Mouse (Mus musculus) E14TG2a.4 (cell line): Measurements from ENCODE around the gene Efcab8.
"Not testable (repeated sequence)": the region's sequence is repeated elsewhere in the genome, so short reads cannot be mapped to it uniquely, and the experiment has no call there.

Source experiments
- H3K27me3 ChIP-seq: 2 replicates; pipeline ENCODE4 v1.6.1; 2014; ENCODE audit warnings: low read length, control low read depth; ENCODE audit not compliant: insufficient read depth
- H3K36me3 ChIP-seq: 2 replicates; pipeline ENCODE4 v1.6.1; 2014; ENCODE audit warnings: low read length, control low read depth; ENCODE audit not compliant: insufficient read depth
- H3K4me1 ChIP-seq: replicated peaks from 2 replicates; pipeline ENCODE4 v1.6.1; 2014; ENCODE audit warnings: low read depth, low read length, control low read depth
- H3K4me3 ChIP-seq: replicated peaks from 2 replicates; pipeline ENCODE4 v1.5.1; 2014; ENCODE audit warnings: mild to moderate bottlenecking, low read length
- H3K9me3 ChIP-seq: 2 replicates; pipeline ENCODE4 v1.6.1; 2014; ENCODE audit warnings: low read length, control low read depth
- CTCF ChIP-seq: conservative IDR thresholded peaks from 2 replicates; pipeline ENCODE4 v1.5.1; 2014; ENCODE audit warnings: low read length
- NANOG ChIP-seq: IDR thresholded peaks from 2 replicates; pipeline ENCODE4 v1.6.1; 2014; ENCODE audit warnings: borderline replicate concordance, low read length, mixed read lengths
- POU5F1 ChIP-seq: IDR thresholded peaks from 2 replicates; pipeline ENCODE4 v1.6.1; 2014; ENCODE audit warnings: low read length, borderline replicate concordance

Efcab8 gene

GRCm38 (mm10) chr2:153768881-153769280, 10.8 kb upstream of the Efcab8 start:
- no peak for TF ChIP-seq POU5F1
- Histone ChIP-seq H3K9me3 (no peaks in the 10 kb centered on the region), H3K4me1 (peaks cover 35% of the 10 kb centered on the region), H3K36me3 (peaks cover 68% of the 10 kb centered on the region), H3K4me3 (no peak overlapping the region), H3K27me3 (no peaks in the 10 kb centered on the region)

DNA sequence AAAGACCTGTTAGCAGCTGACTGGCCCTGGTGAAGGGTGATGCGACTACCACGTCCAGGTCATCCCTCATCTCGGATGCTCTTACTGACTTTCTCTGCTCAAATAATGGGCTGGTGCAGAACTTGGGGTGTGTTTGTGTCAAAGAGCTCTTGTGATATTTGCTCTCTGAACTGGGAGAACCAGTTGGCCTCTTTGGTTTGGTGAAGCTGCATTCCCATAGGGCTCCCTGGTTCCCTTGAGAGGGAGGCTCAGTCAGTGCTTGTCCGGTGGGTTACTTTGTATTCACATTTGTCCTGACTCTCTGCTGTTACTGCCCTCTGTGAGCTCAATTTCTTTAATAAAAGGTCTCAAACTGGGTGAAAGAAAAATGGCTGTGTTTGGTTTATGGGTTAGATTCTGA, 6.8 kb upstream of the Efcab8 start:
- no peak for TF ChIP-seq POU5F1
- TF ChIP-seq CTCF = no peak
- TF ChIP-seq NANOG = no peak
- no peak overlapping the region for H3K4me3 ChIP-seq
- H3K4me1 ChIP-seq = peaks cover 25% of the 10 kb centered on the region
- H3K27me3 ChIP-seq = no peaks in the 10 kb centered on the region
- H3K36me3 ChIP-seq = peaks cover 37% of the 10 kb centered on the region
- no peaks in the 10 kb centered on the region for H3K9me3 ChIP-seq

GRCm38 (mm10) chr2:153775472-153775871, 4.3 kb upstream of the Efcab8 start:
- peaks cover 6% of the 10 kb centered on the region for H3K27me3 ChIP-seq
- no peak overlapping the region for H3K4me3 ChIP-seq
- TF ChIP-seq POU5F1 (no peak), NANOG (no peak), CTCF (no peak)

DNA sequence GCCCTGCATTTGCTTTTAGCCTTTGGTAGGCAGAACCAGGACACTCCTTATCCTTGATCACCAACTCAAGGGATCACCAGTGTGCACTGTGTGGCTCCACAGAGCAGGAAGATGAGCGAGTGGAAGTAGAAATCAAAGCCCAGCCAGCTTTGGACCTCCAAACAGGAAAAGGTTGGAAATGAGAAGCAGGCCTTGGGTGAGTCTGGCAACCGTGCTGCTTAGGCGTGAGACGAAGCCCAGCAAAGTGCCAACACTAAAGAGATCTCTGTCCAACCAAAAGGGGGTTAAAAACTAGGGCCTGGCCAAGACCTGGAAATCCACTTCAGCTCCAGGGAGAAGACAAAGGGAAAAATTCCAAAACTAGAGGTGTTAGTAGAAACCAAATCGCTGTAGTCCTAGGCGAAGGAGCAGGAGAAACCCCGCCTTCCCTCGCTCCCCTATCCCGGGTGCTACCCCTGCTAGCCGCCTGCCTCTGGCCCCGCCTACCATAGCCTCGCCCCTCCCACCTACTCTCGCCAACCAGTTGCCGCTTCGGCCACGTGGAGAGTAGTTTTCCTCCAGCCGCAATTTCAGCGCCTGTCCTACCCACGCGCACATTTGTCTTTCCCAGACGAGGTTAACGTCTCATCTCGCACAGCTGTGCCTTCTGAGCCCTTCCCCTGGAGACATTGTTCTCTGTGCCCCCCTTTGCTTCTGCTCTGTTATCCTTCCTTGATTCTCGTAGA, 931 bp upstream of the Efcab8 start:
- Histone ChIP-seq H3K4me3 (peak overlapping the region; percentile 71), H3K27me3 (peaks cover 12% of the 10 kb centered on the region), H3K9me3 (no peaks in the 10 kb centered on the region), H3K36me3 (no peaks in the 10 kb centered on the region), H3K4me1 (peaks cover 21% of the 10 kb centered on the region)
- TF ChIP-seq POU5F1 (no peak), CTCF (no peak), NANOG (no peak)

More at GRCm38 (mm10) chr2:153775472-153775871, 4.3 kb upstream of the Efcab8 start:
- H3K4me1 ChIP-seq = peaks cover 33% of the 10 kb centered on the region
- no peaks in the 10 kb centered on the region for H3K9me3 ChIP-seq
- peaks cover 16% of the 10 kb centered on the region for H3K36me3 ChIP-seq

DNA sequence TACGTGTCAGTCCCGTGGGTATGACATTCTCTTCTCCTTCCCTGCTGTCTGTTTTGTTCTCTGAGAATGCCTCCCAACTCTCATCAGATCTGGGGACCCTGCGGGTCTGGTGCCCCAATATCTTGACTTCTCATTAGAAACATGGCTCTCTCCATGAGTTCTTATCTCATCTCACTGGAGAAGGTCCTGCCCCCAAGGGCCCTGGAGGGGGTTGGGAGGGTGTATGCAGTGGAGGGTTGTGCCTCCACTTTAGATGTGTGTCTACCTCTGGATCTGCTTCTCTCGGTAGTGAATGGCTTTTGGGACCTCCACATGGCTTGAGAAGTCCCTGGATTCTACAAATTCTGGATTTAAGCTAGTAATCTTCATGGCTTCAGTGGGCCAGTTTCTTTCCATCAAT, 1.4 kb downstream of the Efcab8 start:
- TF ChIP-seq NANOG (no peak), CTCF (no peak), POU5F1 (no peak)

GRCm38 (mm10) chr2:153784668-153785067, 4.9 kb downstream of the Efcab8 start:
- Histone ChIP-seq H3K4me3 (no peak overlapping the region), H3K36me3 (no peaks in the 10 kb centered on the region), H3K27me3 (peaks cover 24% of the 10 kb centered on the region), H3K9me3 (no peaks in the 10 kb centered on the region), H3K4me1 (peaks cover 3% of the 10 kb centered on the region; the same call in 1 of the 2 replicates)
- TF ChIP-seq NANOG = no peak
- no peak for TF ChIP-seq POU5F1
- no peak for TF ChIP-seq CTCF

More for the DNA sequence above, 1.4 kb downstream of the Efcab8 start:
- H3K9me3 ChIP-seq = no peaks in the 10 kb centered on the region
- H3K36me3 ChIP-seq = no peaks in the 10 kb centered on the region
- H3K4me1 ChIP-seq = peaks cover 15% of the 10 kb centered on the region
- no peak overlapping the region for H3K4me3 ChIP-seq
- peaks cover 12% of the 10 kb centered on the region for H3K27me3 ChIP-seq

DNA sequence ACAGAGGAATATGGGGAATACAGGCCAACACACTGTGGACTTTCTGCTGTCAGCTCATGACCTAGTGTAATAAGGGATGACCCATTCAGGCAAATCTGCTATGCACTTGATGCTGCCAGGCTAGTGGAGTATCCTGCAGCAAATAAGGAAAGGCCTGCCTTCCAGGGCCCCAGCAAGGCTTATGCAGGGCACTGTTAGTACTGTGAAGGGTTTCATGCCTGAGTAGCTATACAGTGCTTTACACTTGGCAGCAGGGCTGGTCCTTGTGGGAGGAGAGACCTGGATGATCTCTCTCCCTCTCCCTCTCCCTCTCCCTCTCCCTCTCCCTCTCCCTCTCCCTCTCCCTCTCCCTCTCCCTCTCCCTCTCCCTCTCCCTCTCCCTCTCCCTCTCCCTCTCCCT, 13.6 kb downstream of the Efcab8 start:
- peaks cover 12% of the 10 kb centered on the region for H3K27me3 ChIP-seq
- TF ChIP-seq CTCF (no peak), NANOG (no peak), POU5F1 (no peak)
- no peak overlapping the region for H3K4me3 ChIP-seq
- H3K36me3 ChIP-seq = no peaks in the 10 kb centered on the region
- H3K9me3 ChIP-seq = peaks cover 7% of the 10 kb centered on the region
- peaks cover 12% of the 10 kb centered on the region for H3K4me1 ChIP-seq

- Histone ChIP-seq H3K4me3 (no peak overlapping the region), H3K36me3 (no peaks in the 10 kb centered on the region), H3K27me3 (peaks cover 8% of the 10 kb centered on the region; the same call in 1 of the 2 replicates), H3K4me1 (peaks cover 12% of the 10 kb centered on the region), H3K9me3 (peaks cover 7% of the 10 kb centered on the region)
- TF ChIP-seq CTCF (peak; percentile 20), NANOG (no peak), POU5F1 (no peak)
Measured at GRCm38 (mm10) chr2:153795090-153795489, 15.4 kb downstream of the Efcab8 start.

DNA sequence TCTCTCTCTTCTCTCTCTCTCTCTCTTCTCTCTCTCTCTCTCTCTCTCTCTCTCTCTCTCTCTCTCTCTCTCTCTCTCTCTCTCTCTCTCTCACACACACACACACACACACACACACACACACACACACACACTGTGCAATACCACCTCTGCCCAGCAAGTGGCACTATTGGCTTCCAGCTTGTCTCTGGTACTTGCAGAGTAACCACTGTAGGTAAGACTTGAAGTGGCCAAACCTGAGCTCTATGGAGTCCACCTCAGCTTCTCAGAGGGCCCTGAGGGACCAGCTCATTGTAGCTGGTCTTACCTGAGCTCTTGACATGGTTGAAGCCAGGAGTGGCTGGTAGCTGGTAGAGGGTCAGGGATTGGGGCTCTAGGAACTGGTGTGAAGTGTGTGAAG, 27.7 kb downstream of the Efcab8 start:
- H3K27me3 ChIP-seq, H3K36me3 ChIP-seq, H3K9me3 ChIP-seq, H3K4me3 ChIP-seq, H3K4me1 ChIP-seq: not testable (repeated sequence)
- TF ChIP-seq CTCF = peak; percentile 45
